Mouse (Mus musculus) megakaryocyte-erythroid progenitor cell, adult 5-6 weeks (primary cell): ENCODE results near the gene Mrps12. TPM values are rescaled to one million over a fixed set of nuclear protein-coding genes. Genes with fewer than 3 reads are reported as not detected.

ENCODE experiments used
- ATAC-seq: replicated peaks from 2 replicates; pipeline ENCODE4 v1.8.0; 2016; ENCODE audit warnings: mild to moderate bottlenecking, inconsistent platforms; ENCODE audit not compliant: severe bottlenecking, poor library complexity, low FRiP score, low TSS enrichment
- total RNA-seq, 2 experiments: library from RNA; stranded (forward) in 1 of 2; stranded (reverse) in 1 of 2; fragments of 200-1000, 215-1000 nt in 1 of 2; fragments of >200 nt in 1 of 2; fragmentation: Nextera tagmentation in 1 of 2; gene quantifications; 2 replicates each; pipeline ENCODE4 v1.2.3; 2014 to 2017

Mrps12 gene
- 152 and 185 TPM in 2 replicates for total RNA-seq (2014; fragmentation: Nextera tagmentation)
- 31.2 and 55.9 TPM in 2 replicates for total RNA-seq (2017)

- peak; percentile 93 for ATAC-seq
Measured at GRCm38 (mm10) chr7:28741709-28742438, at the start of gene Mrps12, which contains the start of gene Sars2. Mrps12 (minus strand) TSS chr7:28741820. Sars2 (plus strand) TSS chr7:28741992.

GRCm38 (mm10) chr7:28790066-28790806 is 48.6 kb upstream of the Mrps12 start:
- no peak for ATAC-seq

DNA sequence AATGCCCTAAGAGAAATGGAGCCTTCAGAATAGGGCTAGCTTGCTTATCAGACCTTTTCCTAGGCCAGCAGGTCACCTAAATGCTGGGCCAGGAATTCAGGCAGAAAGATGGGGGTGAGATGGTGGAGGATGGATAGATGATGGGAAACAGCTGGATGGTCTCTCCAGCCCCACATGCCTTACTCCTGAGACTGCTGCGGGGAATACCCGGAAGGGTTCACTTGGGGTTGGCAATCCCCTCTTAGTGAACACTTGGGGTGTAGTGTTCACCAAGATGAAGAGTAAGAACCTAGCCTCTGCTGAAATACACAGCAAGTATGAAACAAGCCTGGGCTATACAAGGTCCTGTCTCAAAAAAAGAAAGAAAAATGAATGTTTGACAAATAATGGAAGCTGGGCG is 47.6 kb upstream of the Mrps12 start:
- no peak for ATAC-seq

DNA sequence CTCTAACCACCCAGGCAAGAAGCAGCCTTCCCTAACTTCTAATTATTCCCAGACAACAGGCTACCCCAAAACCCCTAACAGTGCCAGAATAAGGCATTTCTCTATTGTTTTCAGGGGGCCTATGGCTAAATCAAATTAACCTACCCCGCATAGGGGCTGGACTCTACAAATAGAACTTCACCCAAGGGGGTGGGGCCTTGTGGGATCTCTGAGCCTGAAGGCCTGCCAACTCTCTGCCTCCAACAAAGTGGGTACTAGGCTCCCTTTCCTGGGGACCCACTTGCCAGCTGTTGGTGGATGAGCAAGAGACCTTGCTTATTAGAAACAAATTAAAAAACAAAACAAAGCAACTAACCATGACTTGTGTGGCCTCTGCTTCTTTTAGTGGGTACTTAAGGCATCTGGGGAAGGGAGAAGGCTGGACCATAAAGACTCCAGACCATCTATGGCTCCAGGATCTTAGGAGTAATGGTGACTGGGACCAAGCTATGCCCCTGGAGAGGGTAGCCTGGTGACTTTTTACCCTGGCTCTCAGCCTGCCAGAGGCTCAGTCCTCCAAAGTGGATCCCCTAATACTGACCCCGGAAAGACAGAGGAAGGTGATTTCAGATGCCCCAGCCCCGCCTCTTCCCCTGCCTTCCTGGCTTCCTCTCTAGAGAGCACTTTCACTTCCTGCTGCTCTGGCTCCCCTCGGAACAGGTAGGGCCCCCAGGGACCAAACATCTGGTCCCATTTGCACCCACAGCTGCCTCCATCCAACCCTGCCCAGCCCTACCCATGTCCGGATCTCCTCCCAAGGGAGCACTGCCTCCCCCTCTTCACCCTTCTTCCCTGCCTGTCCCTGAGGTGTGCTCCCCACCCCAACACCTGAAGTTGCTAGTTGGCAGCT is 46.9 kb upstream of the Mrps12 start, which contains the start of gene Rinl:
TSS of gene Rinl (plus strand) at position 663 of the 889 bp plus-strand sequence.
- no peak for ATAC-seq

GRCm38 (mm10) chr7:28787884-28788283 is 46.3 kb upstream of the Mrps12 start:
- ATAC-seq, result no peak

- no peak for ATAC-seq
Measured at GRCm38 (mm10) chr7:28785161-28785560, 43.5 kb upstream of the Mrps12 start.

DNA sequence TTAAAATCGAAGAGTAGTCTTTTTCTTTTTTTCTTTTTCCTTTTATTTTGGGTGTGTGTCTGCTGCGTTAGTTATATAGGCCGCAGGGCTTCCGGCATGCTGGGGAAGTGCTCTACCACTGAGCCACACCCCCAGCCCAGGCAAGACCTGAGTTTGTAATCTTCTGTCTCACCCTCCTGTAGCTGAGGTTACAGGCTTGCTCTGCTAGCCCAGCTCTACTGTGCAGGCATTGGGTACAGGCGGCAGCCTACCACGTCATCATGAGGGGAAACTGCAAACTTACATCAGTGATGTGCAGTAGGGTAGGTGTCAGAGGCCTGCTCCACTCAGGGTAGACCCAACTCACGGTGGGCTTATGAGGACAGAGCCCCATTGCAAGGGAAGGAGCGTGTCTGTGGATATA is 39.6 kb upstream of the Mrps12 start:
- ATAC-seq, result peak; percentile 24; the same call in 1 of the 2 replicates

DNA sequence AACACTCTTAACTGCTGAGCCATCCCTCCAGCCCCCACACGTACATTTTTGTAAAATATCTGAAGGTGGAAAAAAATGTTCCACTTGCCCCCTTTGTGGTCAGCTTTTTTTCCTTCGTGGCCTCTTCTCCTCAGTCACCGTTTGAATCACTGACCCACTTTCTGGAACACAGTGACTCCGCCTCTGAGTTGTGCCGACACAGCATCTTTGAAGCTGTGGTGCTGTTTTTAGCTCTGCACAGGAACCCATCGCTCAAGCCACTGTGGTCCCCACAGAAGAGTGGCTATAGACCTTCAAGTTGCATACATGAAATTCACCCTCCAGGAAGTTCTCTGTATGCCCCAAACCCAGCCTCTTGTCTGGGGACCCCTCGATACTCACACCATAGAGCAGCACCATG is 39.2 kb upstream of the Mrps12 start:
- ATAC-seq, result no peak

DNA sequence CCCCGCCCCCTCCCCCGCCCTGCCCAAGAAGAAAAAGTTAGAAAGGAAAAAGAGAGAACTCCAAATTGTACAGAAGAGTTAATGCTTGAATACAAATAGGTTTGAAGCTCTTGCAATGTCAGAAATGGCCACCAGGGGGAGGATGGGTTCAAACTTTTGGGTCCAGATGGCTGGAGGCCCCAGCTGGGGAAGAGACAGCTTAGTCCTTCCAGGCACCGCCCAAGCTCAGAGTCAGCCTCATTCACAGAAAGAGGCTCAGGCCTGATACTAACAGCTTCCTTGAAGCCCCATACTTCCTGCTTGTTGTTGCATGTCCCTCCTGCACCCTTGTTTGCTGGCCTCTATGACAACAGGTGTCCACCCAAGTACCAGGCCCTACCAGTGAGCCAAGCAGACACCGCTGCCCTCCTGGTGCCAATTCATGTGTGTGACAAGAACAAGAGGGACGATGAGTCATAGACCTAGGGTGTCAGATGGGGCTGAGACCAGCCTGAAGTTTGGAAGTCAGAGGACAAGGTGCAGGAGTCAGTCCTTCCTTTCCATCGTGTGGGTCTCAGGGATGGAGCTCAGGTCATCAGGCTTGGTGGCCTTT is 38.5 kb upstream of the Mrps12 start:
- ATAC-seq, result peak; percentile 72

DNA sequence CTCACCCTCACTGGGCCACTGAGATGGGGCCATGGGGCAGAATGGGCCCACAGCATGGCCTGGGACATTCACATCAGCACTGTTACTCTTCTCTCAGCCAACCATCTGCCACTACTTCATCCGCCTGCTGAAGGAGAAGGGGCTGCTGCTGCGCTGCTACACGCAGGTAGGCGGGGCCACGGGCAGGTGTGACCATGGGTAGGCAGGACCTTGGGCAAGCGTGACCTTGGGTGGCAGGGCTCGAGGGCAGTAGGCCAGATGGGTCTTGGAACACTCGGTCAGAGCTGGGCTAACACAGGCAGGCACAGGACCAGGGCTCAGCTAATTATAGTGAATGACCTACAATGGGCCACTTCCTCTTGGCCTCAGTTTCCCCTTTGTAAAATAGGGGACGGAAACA is 37.2 kb upstream of the Mrps12 start:
- ATAC-seq, result no peak

- no peak for ATAC-seq
Measured at GRCm38 (mm10) chr7:28775129-28775528, 33.5 kb upstream of the Mrps12 start.

DNA sequence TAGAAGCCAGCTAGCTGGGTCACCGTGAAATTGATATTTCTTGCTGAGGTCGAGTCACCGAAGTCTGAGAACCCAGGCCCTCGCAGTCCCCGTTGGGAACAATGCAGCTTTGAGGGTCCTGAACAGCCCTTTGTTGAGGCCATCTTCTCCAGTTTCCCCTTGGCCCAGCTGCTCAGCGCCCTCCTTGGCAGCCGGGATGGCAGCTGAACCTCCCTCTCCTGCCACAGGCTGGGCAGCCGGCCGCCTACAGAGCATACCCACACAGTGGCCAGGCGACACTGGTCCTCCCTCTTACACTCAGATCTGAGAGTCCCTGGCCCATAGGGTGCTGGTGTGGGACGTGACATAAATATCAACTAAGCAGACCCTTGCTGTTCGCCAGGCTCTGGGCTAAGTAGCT is 32.5 kb upstream of the Mrps12 start:
- no peak for ATAC-seq

DNA sequence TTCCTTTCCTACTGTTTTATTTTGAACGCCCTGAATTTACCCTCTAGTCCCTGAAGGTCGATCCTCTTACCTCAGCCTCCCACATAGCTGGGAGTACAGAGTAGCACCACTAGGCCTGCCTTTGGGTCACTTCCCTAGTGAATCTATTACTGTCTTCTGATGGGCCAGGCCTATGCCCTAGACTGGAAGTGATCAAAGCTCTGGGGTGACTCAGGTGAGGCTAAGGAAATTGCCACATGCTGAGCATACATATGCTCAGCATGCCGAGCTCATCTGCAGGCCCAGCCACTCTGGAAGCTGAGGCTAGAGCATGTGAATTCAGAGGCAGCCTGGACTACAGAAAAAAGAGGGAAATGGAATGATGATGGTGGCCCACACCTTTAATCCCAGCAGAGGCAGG is 31.5 kb upstream of the Mrps12 start:
- no peak for ATAC-seq

DNA sequence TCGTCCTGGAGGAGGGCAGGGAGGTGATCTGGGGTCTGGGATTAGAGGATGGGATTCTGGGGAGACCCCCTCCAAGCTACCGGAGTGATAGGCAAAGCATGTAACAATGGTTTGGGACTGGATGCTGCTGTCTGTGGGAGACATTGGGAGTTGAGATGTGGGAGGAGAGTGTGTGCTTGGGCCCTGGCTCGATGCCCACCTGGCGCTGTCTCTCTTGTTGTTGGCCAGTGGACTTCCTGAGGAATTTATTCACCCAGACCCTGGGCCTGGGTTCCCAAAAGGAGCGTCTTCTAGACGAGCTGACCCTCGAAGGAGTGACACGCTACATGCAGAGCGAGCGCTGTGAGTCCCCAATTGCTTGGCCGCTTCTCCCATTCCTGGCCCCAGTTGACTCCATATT is 30.2 kb upstream of the Mrps12 start:
- no peak for ATAC-seq

- ATAC-seq, result 0 out of 2 replicates have a peak, but pooled peaks have one; percentile 28
Measured at GRCm38 (mm10) chr7:28770309-28770708, 28.7 kb upstream of the Mrps12 start.

DNA sequence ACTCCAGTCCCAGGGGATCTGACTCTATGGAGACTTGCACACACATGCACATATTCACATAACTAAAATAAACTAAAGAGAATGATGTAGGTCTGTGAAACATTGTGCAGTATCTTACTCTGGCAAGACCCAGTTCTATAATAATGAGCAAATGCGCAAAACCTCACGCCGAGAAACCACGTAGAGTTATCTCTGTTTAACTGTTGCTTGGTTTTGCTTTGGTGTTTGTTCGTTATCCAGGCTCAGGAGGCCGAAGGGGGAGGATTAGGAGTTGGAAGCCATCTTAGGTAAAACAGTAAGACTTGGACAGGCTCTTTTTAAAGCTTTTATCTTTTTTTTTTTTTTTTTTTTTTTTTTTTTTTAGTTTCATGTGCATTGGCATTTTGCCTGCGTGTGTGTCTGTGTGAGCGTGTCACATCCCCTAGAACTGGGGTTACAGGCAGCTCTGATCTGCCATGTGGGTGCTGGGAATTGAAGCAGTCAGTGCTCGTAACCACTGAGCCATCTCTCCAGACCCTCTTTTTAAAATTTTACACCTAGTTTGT is 27.9 kb upstream of the Mrps12 start:
- peak; percentile 24; the same call in 1 of the 2 replicates for ATAC-seq

DNA sequence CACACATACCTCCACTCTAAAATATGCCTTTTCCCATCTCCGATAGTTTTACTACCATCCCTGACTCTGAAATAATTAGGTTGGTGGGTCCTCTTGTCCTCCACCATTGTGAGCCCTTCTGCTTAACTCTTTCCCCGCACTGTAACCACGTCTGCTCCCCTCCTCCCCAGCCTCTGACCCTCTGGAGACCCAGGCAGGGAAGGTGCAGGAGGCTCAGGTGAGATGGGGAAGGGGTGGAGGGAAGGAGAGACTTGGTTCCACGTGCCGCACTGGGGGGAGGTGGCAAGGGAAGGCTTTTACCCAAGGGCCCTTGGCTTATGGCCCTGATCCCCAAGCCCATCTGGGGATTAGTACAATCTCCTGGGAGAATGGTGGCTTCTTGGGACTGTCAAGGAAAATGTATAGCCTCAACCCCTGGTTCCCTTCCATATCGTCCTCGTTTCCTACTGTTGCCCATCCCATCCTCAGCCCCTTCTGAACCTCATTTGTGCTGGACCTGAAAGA is 25.9 kb upstream of the Mrps12 start, which contains the start of gene Nfkbib:
TSS of gene Nfkbib (minus strand) at position 51 of the 504 bp plus-strand sequence.
- no peak for ATAC-seq

- no peak for ATAC-seq
Measured at GRCm38 (mm10) chr7:28766910-28767309, 25.3 kb upstream of the Mrps12 start.
